Mouse (Mus musculus): ENCODE measurements around the gene Stk40. TPM values are rescaled to one million over a fixed set of nuclear protein-coding genes. Genes with fewer than 3 reads are reported as not detected.

Gene Stk40
- polyA plus RNA-seq, 1 experiment from 2014 or later = 14.6 TPM

DNA sequence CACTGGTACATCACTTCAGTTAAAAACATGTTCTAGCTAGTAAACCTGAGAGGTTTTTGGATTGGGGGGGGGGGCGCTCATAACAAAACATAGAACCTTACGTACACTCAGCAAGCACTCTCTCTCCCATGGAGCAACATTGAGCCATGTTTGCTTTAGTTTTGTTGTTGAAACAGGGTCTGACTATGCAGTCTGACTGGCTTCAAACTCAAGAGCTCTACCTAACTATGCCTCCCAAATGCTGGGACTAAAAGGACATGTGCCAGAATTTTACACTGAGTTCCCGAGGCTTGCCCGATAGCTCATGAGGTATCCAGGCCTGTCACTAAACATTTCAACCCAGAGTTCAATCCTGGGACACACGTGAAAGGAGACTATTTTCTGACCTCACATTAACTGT is 79.3 kb downstream of the Stk40 start:
- no peak overlapping the region for H3K4me2 ChIP-seq (replicated peaks; ENCODE audit: low read depth)
- no peak overlapping the region for H3K4me3 ChIP-seq (ENCODE audit: low read depth, low read length)
- no peaks in the 10 kb centered on the region for H3K27me3 ChIP-seq (replicated peaks; ENCODE audit: control insufficient read depth, insufficient read depth, low read length)
- WGBS = 80% methylated on average over 5 of the region's 5 CpGs
- H3K9ac ChIP-seq (ENCODE audit: low read depth, low read length) = no peak overlapping the region
- no peaks in the 10 kb centered on the region for H3K4me1 ChIP-seq (replicated peaks; ENCODE audit: control insufficient read depth, insufficient read depth, low read length)
- no peaks in the 10 kb centered on the region for H3K9me3 ChIP-seq (ENCODE audit: control insufficient read depth)
- H3K27ac ChIP-seq (ENCODE audit: low read depth, low read length) = no peak overlapping the region
- H3K36me3 ChIP-seq (ENCODE audit: control insufficient read depth, insufficient read depth) = peaks cover 29% of the 10 kb centered on the region
- TF ChIP-seq CTCF (IDR thresholded peaks at IDR 0.05; ENCODE audit: low read depth) = no peak
- no peak for ATAC-seq

DNA sequence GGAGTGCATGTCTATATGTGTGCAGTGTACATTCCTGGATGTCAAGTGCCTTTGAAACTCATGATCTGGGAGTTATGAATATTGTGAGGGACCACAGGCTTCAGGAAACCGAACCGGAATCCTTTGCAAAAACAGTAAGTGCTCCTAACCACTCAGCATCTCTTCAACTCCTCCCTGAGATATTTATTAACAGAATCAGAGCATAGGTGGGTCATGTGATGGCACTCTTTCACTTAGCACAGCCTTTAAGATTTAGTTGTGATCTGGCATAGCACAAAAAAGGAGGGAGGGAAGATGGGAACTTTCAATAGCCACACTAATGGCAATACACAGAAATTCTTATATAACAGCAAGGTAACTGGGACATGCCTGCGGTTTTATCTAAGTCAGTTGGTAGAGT is 83.3 kb downstream of the Stk40 start:
- Histone ChIP-seq H3K4me3 (ENCODE audit: low read depth, low read length) (no peak overlapping the region), H3K27ac (ENCODE audit: low read depth, low read length) (no peak overlapping the region), H3K9me3 (ENCODE audit: control insufficient read depth) (no peaks in the 10 kb centered on the region), H3K9ac (ENCODE audit: low read depth, low read length) (no peak overlapping the region), H3K4me2 (replicated peaks; ENCODE audit: low read depth) (no peak overlapping the region), H3K27me3 (replicated peaks; ENCODE audit: control insufficient read depth, insufficient read depth, low read length) (no peaks in the 10 kb centered on the region), H3K4me1 (replicated peaks; ENCODE audit: control insufficient read depth, insufficient read depth, low read length) (no peaks in the 10 kb centered on the region), H3K36me3 (ENCODE audit: control insufficient read depth, insufficient read depth) (peaks cover 19% of the 10 kb centered on the region; the same call in 1 of the 2 replicates)
- TF ChIP-seq CTCF (IDR thresholded peaks at IDR 0.05; ENCODE audit: low read depth) = no peak
- 72% methylated on average over 3 of the region's 3 CpGs for WGBS
- ATAC-seq = no peak

Other genes with a start within 250 kb of the Stk40 start
- 0.26 and 0.40 TPM in 2 replicates for gene Csf3r, start 79.4 kb upstream of the Stk40 start, polyA plus RNA-seq (2015; fragmentation: Nextera tagmentation; extraction: Ambion mirVana)
- 91.5 and 95.0 TPM in 2 replicates for gene Mrps15, start 57.0 kb upstream of the Stk40 start, polyA plus RNA-seq (2015; fragmentation: Nextera tagmentation; extraction: Ambion mirVana)
- 2.7 and 3.5 TPM in 2 replicates for gene Oscp1, start 45.4 kb upstream of the Stk40 start, polyA plus RNA-seq (2015; fragmentation: Nextera tagmentation; extraction: Ambion mirVana)
- gene Lsm10, start 7.3 kb upstream of the Stk40 start, polyA plus RNA-seq (2015; fragmentation: Nextera tagmentation; extraction: Ambion mirVana) = 49.0 and 50.4 TPM in 2 replicates
- gene Eva1b, start 43.8 kb downstream of the Stk40 start, polyA plus RNA-seq (2015; fragmentation: Nextera tagmentation; extraction: Ambion mirVana) = 28.9 and 29.0 TPM in 2 replicates
- 10.0 and 12.3 TPM in 2 replicates for gene Sh3d21, start 59.5 kb downstream of the Stk40 start, polyA plus RNA-seq (2015; fragmentation: Nextera tagmentation; extraction: Ambion mirVana)
- gene Thrap3, start 98.8 kb downstream of the Stk40 start, polyA plus RNA-seq (2015; fragmentation: Nextera tagmentation; extraction: Ambion mirVana) = 56.7 and 67.5 TPM in 2 replicates
- gene Map7d1, start 152.4 kb downstream of the Stk40 start, polyA plus RNA-seq (2015; fragmentation: Nextera tagmentation; extraction: Ambion mirVana) = 11.7 and 12.2 TPM in 2 replicates
- 115 and 126 TPM in 2 replicates for gene Trappc3, start 158.4 kb downstream of the Stk40 start, polyA plus RNA-seq (2015; fragmentation: Nextera tagmentation; extraction: Ambion mirVana)
- gene Col8a2, start 182.8 kb downstream of the Stk40 start, polyA plus RNA-seq (2015; fragmentation: Nextera tagmentation; extraction: Ambion mirVana) = 1.5 and 2.2 TPM in 2 replicates
- gene Adprhl2, start 217.7 kb downstream of the Stk40 start, polyA plus RNA-seq (2015; fragmentation: Nextera tagmentation; extraction: Ambion mirVana) = 41.7 and 43.0 TPM in 2 replicates
- gene Tekt2, start 221.7 kb downstream of the Stk40 start, polyA plus RNA-seq (2015; fragmentation: Nextera tagmentation; extraction: Ambion mirVana) = 1.6 and 2.1 TPM in 2 replicates